Mouse (Mus musculus) myocyte (in vitro differentiated cells): Measurements from ENCODE around the gene Tmem144.

Source experiments
- E2F4 ChIP-seq: IDR thresholded peaks from one replicate; pipeline ENCODE4 v1.6.1; 2011; ENCODE audit warnings: mild to moderate bottlenecking, control low read depth, moderate library complexity; ENCODE audit not compliant: insufficient read depth
- MAX ChIP-seq: IDR thresholded peaks from one replicate; pipeline ENCODE4 v1.6.1; 2011; ENCODE audit warnings: low read depth, mild to moderate bottlenecking, control low read depth
- POLR2A ChIP-seq: IDR thresholded peaks from one replicate; pipeline ENCODE4 v1.6.1; 2011; ENCODE audit warnings: low read depth, mild to moderate bottlenecking, control low read depth, moderate library complexity; ENCODE audit not compliant: insufficient read length
- POLR2AphosphoS2 ChIP-seq: IDR thresholded peaks from one replicate; pipeline ENCODE4 v1.6.1; 2011; ENCODE audit warnings: low read depth, control low read depth; ENCODE audit not compliant: insufficient read length
- TCF3 ChIP-seq: IDR thresholded peaks from one replicate; pipeline ENCODE4 v1.6.1; 2011; ENCODE audit warnings: low read depth, control low read depth; ENCODE audit not compliant: insufficient read length

GRCm38 (mm10) chr3:79789554-79789953, 63.0 kb downstream of the Tmem144 start:
- TF ChIP-seq E2F4: no peak
- no peak for TF ChIP-seq POLR2A
- TF ChIP-seq POLR2AphosphoS2: no peak
- TF ChIP-seq TCF3: no peak
- TF ChIP-seq MAX: no peak
